Mouse (Mus musculus) thymus, postnatal 4 days (tissue): ENCODE data around the gene Tle6.

Experiments used
- DNase-seq: peaks from one replicate; pipeline ENCODE4 v3.0.0; 2021

The Tle6 gene

GRCm38 (mm10) chr10:81600738-81601203, at the start of gene Tle6:
Tle6 (minus strand) TSS chr10:81601073.
- DNase-seq: peak; percentile 96

- DNase-seq: peak; percentile 87
These were observed 48.2 kb upstream of the Tle6 start, which contains the start of gene Gm10778 for GRCm38 (mm10) chr10:81648803-81649775. Gm10778 (plus strand) TSS chr10:81649059.

- DNase-seq: peak; percentile 7
These were observed 45.2 kb upstream of the Tle6 start for GRCm38 (mm10) chr10:81646015-81646555.

DNA sequence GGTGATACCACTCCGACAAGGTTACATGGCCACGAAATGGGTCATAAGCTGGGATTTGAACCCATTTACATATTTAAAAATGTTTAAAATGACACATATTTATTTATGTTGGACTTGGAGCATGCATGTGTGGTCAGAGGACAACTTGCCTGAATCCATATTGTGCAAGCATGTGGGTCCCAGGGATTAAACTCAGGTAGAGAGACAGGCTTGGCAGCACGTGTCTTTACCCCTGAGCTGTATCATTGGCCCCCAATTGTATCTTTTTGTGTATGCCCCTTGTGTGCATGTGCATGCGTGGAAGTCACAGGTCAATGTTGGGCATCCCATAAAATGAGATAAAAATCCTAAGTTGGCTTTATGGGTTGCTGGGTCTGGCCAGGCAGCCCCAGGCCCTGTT, 44.5 kb upstream of the Tle6 start:
- DNase-seq: peak; percentile 2

- peak; percentile 11 for DNase-seq
These were observed 43.8 kb upstream of the Tle6 start for GRCm38 (mm10) chr10:81644716-81645115.

DNA sequence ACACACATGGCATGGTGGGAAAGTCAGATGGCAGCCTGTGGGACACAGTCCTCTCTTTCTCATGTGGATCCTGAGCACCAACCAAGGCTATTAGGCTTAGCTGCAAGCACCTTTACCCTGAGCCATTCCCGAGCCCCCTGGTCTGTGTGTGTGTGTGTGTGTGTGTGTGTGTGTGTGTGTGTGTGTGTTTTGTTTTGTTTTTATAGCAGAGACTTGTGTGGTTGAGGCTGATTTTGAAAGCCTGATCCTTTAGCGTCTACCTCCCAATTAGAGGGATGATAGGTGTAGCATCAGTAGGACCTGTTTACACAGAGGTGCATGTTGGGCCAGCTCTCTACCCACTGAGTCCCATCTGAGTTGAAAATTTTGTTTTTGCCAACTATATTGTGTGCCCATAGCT, 43.3 kb upstream of the Tle6 start:
- no peak for DNase-seq

DNA sequence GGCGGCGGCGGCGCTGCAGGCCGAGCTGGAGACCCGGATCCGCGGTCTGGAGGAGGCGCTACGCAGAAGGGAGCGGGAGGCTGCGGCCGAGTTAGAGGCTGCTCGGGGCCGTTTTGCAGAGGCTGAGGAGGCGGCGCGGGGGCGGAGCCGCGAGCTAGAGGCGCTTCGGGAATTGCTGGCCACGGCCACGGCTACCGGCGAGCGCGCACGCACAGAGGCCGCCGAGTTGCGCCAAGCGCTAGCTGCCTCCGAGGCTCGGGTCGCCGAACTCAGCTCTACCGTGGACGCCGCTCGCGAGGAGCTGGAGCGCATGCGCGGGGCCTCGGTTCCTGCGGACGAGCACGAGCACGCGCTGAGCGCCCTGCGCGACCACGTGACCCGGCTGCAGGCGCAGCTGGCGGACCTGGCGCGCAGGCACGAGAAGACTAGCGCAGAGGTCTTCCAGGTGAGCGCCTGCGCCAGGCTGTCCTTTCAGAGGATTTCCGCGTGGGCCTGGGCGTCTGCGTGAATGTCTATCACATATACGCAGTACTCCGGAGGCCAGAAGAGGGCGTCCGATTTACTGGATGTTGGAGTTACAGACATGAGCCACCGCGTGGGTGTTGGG, 42.7 kb upstream of the Tle6 start:
- DNase-seq: peak; percentile 98

DNA sequence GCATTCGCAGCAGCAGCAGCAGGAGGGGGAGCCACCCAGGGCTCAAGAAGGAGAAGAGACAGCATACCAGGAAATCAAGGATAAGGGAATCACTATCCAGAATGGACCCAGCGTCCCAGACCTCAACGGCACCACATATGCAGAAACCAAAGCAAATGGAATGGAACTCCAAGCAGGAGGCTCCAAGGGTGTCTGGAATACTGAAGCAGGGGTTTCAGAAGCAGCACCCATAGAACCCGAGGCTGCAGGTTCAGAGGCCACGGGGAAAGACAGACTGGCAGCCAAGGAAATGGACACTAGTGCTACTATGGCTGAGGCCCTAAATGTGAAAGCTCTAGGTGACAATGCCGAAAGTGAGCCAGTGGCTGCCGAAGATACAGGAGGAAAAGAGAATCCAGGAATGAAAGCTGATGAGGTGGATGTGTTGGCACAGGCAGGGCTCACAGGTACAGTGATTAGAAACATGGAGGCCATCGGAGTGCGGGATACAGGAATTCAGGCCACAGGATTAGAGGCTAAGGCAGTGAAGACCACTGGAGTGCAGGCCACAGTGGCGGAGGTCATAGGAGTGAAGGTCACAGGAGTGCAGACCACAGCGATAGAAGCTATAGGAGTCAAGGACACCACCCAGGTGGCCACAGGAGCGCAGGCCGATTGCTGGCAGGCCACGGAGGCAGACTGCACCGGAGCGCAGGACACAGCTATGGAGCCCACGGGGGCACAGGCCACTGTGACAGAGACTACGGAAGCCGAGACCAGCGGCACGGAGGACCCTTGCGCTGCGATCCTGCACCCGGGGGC, 42.0 kb upstream of the Tle6 start:
- no peak for DNase-seq

DNA sequence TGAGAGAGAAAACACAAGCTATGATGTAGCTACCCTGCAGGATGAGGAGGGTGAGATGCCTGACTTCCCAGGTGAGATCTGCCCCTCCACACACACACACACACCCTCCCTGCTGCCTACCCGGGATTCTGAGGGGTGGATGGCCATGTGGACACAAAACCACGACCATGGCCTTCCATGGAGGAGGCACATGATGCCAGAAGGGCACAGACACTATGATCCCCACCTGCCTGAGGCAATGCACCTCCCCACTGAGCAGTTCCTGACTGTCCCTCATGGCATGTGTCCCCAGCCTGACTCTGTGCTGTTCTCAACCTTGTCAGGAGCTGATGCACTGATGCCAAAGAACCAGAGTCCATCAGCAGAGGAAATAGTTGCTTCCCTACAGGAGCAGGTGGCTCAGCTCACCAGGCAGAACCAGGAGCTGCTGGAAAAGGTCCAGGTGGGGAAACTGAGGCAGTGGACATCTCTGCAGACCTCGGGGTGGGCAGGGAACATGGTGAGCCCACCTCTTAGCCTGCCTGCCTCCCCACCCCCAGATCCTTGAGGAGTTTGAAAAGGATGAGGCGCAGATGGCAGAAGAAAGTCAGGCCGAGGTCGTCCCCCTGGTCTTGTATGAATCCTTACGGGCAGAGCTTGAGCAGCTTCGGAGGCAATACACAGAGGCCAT, 41.2 kb upstream of the Tle6 start:
- DNase-seq: peak; percentile 14

- DNase-seq: peak; percentile 5
These were observed 40.7 kb upstream of the Tle6 start for GRCm38 (mm10) chr10:81641566-81641965.

- DNase-seq: peak; percentile 8
These were observed 40.0 kb upstream of the Tle6 start for GRCm38 (mm10) chr10:81640825-81641224.

GRCm38 (mm10) chr10:81638101-81638500, 37.2 kb upstream of the Tle6 start:
- peak; percentile 6 for DNase-seq

DNA sequence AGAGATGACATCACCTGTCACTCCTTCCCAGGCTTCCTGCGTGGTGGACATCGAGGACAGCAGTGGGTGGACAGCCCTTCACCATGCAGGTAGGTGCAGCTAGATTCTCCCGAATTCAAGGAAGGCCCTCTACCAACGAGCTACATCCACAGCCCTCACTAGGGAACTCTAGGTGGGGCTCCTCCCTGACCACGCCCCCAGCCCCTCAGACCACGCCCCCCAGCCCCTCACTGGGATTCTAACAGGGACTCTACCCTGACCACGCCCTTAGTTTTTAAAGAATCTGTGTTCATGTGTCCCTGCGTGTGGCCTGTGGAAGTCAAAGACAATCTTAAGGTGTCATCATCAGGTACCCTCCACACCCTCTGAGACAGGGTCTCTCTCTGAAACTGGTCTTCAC, 35.5 kb upstream of the Tle6 start:
- peak; percentile 14 for DNase-seq

DNA sequence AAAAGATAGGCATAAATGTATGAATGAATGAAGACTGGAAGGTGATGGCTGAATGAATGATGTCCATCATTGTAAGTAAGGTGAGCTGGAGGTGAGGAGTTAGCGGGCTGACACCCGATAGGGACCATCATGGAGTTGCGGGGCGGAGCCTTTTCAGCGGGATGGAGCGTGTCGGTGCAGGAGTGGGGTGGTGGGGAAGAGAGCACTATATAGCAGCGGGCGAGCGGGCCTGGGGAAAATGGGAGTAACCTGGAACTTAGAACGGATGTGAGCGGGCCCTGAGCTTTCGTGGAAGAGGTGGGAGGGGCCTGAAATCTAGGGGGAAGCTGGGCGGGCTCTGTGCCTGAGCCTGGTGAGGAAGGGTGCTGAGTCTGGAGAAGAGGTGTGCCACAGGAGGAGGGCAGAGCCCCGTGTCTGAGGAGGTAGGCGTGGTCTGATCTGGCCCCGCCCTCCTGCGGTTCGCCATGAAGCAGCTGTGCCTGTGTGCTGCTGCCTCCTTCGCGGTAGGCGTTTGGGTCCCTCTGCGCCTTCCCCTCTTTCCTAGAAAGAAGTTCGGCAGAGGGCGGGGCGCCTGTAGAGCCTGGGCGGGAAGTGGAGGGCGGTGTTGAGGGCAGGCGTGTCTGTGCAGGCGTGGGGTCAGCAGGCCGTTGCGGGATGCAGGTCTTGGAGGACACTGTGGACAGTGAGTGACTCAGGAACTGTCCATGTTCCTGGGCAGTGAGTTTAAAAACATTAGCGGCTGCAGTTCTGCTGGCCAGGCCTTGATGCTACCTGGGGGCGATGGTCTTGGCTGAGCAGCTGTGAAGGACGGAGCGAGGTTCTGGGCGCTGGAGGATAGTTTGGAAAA, 32.6 kb upstream of the Tle6 start:
- peak; percentile 96 for DNase-seq

- peak; percentile 33 for DNase-seq
These were observed 27.5 kb upstream of the Tle6 start, which contains the start of gene Ankrd24 for GRCm38 (mm10) chr10:81628390-81628789. Ankrd24 (plus strand) TSS chr10:81628540.

- DNase-seq: no peak
These were observed 27.0 kb upstream of the Tle6 start for GRCm38 (mm10) chr10:81627836-81628220.

- peak; percentile 93 for DNase-seq
These were observed 26.3 kb upstream of the Tle6 start, which contains the start of gene Sirt6 for GRCm38 (mm10) chr10:81626994-81627835. Sirt6 (minus strand) TSS chr10:81627797.

DNA sequence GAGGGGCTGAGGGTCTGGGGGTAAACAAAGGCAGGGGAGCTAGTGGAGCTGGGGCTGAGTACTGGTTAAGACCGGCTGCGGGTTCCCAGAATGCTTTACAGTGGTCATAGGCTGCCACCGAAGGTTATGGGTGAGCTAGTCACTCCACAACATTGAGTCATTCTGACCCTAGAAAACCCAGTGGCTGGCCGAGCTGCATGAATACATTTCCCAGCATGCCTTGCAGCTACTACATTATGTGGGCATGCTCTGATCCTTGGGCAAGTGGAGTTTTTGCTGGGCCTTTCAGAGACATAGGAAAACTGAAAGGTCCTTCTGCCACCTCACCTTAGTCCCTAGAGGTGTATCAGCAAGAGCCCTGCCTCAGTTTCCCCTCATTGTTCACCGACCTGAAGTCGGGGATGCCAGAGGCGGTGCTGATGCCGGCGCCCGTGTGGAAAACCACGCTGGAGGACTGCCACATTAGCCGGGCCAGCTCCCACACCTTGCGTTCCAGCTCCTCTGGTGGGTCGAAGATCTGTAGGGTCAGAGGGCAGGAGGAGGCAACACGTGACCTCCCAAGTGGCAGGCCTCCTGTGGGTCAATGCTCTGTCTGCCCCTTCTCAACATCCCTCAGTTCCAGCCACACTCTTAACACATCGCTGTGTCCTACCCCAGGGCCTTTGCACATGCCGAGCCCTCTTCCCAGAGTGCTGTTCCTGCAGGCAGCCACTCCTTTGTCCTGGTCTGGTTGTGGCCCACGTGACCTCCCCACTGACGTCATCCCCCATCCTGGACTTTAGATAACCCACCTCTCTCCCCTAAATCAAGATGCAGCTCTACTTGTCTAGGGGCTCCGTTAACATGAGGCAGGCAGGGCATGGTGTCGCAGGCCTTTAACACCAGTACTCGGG, 25.5 kb upstream of the Tle6 start:
- peak; percentile 32 for DNase-seq

DNA sequence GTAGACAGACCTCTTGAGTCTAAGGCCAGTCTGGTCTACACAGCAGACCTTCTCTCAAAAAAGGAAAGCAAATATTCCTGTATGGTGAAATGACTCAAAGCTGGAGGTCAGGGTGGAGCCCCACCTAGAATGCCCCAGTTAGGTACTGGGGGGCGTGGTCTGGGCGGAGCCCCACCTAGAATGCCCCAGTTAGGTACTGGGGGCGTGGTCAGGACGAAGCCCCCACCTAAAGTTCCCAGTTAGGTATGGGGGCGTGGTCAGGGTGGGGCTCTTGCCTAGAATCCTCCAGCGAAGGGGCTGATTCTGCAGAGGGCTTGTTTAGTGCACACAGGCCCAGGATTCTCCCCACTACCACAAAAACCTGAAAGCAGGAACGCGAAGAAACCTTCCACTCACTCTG, 22.6 kb upstream of the Tle6 start:
- no peak for DNase-seq
